Mouse (Mus musculus) heart, adult 2 months (tissue): ENCODE measurements around the gene Hmces. TPM values are rescaled to one million over a fixed set of nuclear protein-coding genes. Genes with fewer than 3 reads are reported as not detected.

Experiments
- DNase-seq, 2 experiments: peaks; one replicate each; pipeline ENCODE4 v3.0.0; 2021
- H3K27ac ChIP-seq: fragments of 200-600 bp; 2 replicates; pipeline ENCODE4 v1.8.1; 2022
- H3K27me3 ChIP-seq: fragments of 200-500 bp; 2 replicates; pipeline ENCODE4 v1.6.1; 2012; ENCODE audit warnings: mild to moderate bottlenecking, low read length, inconsistent platforms, mixed read lengths; ENCODE audit not compliant: control insufficient read depth, insufficient read depth
- H3K36me3 ChIP-seq: fragments of 200-500 bp; 2 replicates; pipeline ENCODE4 v1.6.1; 2012; ENCODE audit warnings: low read length, inconsistent platforms; ENCODE audit not compliant: control insufficient read depth, insufficient read depth
- H3K4me1 ChIP-seq: fragments of 200-500 bp; 2 replicates; pipeline ENCODE4 v1.6.1; 2011; ENCODE audit warnings: low read length; ENCODE audit not compliant: control insufficient read depth, insufficient read depth
- H3K4me3 ChIP-seq: fragments of 200-600 bp; 2 replicates; pipeline ENCODE4 v1.8.1; 2022
- H3K79me2 ChIP-seq: fragments of 200-500 bp; replicated peaks from 2 replicates; pipeline ENCODE4 v1.6.1; 2012; ENCODE audit warnings: mild to moderate bottlenecking, inconsistent platforms, low read length, moderate library complexity, mixed read lengths; ENCODE audit not compliant: control insufficient read depth, insufficient read depth
- H3K9ac ChIP-seq: fragments of 200-500 bp; 2 replicates; pipeline ENCODE4 v1.6.1; 2012; ENCODE audit warnings: low read depth, mild to moderate bottlenecking, control low read depth, inconsistent platforms, low read length, mixed read lengths
- CTCF ChIP-seq: fragments of 200-600 bp; IDR thresholded peaks from 2 replicates; pipeline ENCODE4 v1.8.1; 2022; ENCODE audit warnings: antibody characterized with exemption, mild to moderate bottlenecking, moderate library complexity
- EP300 ChIP-seq: fragments of 200-500 bp; IDR thresholded peaks from 2 replicates; pipeline ENCODE4 v1.6.1; 2011; ENCODE audit warnings: low read depth, low read length, control low read depth; ENCODE audit not compliant: insufficient read depth
- POLR2A ChIP-seq: fragments of 200-500 bp; IDR thresholded peaks from 2 replicates; pipeline ENCODE4 v1.6.1; 2011; ENCODE audit warnings: mild to moderate bottlenecking, low read depth, low read length, control low read depth; ENCODE audit not compliant: insufficient read depth
- WGBS: fragments of 180-500 bp; shearing (Covaris S2); methylation state at CpG from one replicate; pipeline ENCODE4 v1.1.7; 2018; 5-methylcytosine and 5-hydroxymethylcytosine counted together
- intact Hi-C: fragments of 180-260 bp; cut with DNase I; formaldehyde crosslinking; loops from one replicate; pipeline ENCODE4 v1.15.1; 2025
- long read RNA-seq: library from polyadenylated mRNA; stranded (forward); transcript quantifications from one replicate; pipeline ENCODE4 v2.0.0, GENCODE M21; 2021
- polyA plus RNA-seq: library from polyadenylated mRNA; depleted of rRNA; stranded (reverse); fragments of >200 nt; gene quantifications from 2 replicates; pipeline ENCODE4 v1.2.3, GENCODE M21; 2012; rRNA removed
- total RNA-seq, 2 experiments: library from RNA; stranded (reverse); gene quantifications; 2 replicates each; pipeline ENCODE4 v1.2.3; 2021

The Hmces gene
- total RNA-seq (1 to 10 TPM; 8.3 to 9.1 TPM), polyA plus RNA-seq (8.2 and 9.4 TPM in 2 replicates)
- long read RNA-seq, transcript Hmces-201 (7 exons, 1,464 nt): major isoform, 10 of 12 reads
- long read RNA-seq, partial matches to known transcripts: 0 of 12 reads
- long read RNA-seq, other reads (novel, unspliced or antisense): 0 of 12 reads

DNA sequence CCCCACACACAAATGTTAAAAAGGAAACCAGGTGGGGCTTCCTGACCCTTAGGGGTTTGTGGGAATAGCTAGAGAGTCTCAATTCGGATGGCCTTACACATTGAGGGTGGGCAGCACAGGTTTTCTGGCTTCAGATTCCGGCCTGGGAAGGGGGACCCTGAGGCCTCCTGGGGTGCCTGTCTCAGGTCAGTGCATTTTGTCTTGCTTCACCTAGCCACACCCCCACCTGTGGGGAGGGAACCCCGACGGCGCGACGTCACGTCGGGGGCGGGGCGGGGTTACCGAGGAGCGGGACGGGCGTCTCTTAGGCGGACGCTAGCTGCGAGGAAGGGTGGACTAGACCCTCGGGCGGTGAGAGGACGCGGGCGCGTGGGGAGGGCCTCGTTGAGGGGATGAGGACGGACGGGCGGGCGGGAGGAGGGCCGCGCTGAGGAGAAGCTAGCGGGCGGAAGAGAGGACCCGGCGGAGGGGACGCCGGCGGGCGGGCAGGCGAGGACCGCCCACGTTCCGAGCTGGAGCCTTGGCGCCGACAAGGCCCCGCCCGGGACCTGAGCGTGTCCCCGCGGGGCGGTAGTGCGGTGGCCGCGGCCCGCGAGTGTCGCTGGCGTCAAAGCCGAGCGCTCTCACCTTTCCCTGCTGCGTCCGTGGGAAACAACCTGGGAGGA lies at the start of gene Hmces:
Gene Hmces, plus strand, starts transcription at position 275 of the 665 bp plus-strand sequence.
- H3K4me3 ChIP-seq: peak within 1 kb of the TSS; percentile 82
- peaks cover 4% of the 10 kb centered on the region for H3K36me3 ChIP-seq
- H3K79me2 ChIP-seq: 0 out of 2 replicates have a peak, but pooled peaks cover 2% of the 10 kb centered on the region
- TF ChIP-seq POLR2A (peak; percentile 51; the same call in 1 of the 2 replicates), EP300 (no peak), CTCF (no peak)
- peak; percentile 83 to 85 for DNase-seq
- intact Hi-C loops: loop anchor here (2.0 to 5.0 kb wide), 3 partner anchors 25 to 194 kb away; partner anchors contain the start of gene Cnbp
- under 1% methylated on average over 58 of the region's 62 CpGs for WGBS
- H3K27ac ChIP-seq: peak within 1 kb of the TSS; percentile 86
- peak within 1 kb of the TSS; percentile 89 for H3K9ac ChIP-seq
- H3K4me1 ChIP-seq: peaks cover 5% of the 10 kb centered on the region
- H3K27me3 ChIP-seq: no peaks in the 10 kb centered on the region

- 81% methylated on average over 6 of the region's 6 CpGs for WGBS
- Histone ChIP-seq H3K27ac (no peak overlapping the region), H3K79me2 (no peaks in the 10 kb centered on the region), H3K4me3 (no peak overlapping the region), H3K4me1 (peaks cover 1% of the 10 kb centered on the region; the same call in 1 of the 2 replicates), H3K27me3 (no peaks in the 10 kb centered on the region), H3K36me3 (no peaks in the 10 kb centered on the region), H3K9ac (no peak overlapping the region)
- peak in 1 of 2 experiments; percentile 20 for DNase-seq
- intact Hi-C loops: no loop called here
- TF ChIP-seq EP300: no peak
- TF ChIP-seq POLR2A: no peak
- TF ChIP-seq CTCF: no peak
Observed at GRCm38 (mm10) chr6:87866211-87866610, 47.5 kb upstream of the Hmces start.

DNA sequence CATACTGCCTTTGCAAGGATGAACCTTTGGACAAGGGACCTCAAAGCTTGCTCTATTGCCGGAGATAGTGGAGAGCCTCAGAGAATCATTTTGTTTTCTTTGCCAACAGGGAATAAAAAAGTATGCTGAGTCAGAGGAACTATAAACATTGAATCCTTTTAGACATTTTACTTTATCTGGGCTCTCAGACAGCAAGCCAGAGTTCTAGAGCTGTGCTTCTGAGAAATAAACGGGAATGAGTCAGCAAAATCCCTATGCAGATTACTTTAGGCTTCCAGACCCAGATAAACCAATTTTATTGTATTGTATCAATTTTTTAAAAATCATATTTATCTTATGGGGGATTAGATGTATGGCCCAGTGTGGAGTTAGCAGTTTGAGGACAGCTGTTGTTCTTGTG lies 46.5 kb upstream of the Hmces start:
- 67% methylated on average over 2 of the region's 2 CpGs for WGBS
- TF ChIP-seq EP300: no peak
- no peak for TF ChIP-seq POLR2A
- TF ChIP-seq CTCF: no peak
- no peak overlapping the region for H3K4me3 ChIP-seq
- no peak overlapping the region for H3K9ac ChIP-seq
- no peak overlapping the region for H3K27ac ChIP-seq
- no peaks in the 10 kb centered on the region for H3K27me3 ChIP-seq
- no peak for DNase-seq
- intact Hi-C loops: no loop called here
- peaks cover 1% of the 10 kb centered on the region; the same call in 1 of the 2 replicates for H3K4me1 ChIP-seq
- no peaks in the 10 kb centered on the region for H3K36me3 ChIP-seq
- H3K79me2 ChIP-seq: no peaks in the 10 kb centered on the region

DNA sequence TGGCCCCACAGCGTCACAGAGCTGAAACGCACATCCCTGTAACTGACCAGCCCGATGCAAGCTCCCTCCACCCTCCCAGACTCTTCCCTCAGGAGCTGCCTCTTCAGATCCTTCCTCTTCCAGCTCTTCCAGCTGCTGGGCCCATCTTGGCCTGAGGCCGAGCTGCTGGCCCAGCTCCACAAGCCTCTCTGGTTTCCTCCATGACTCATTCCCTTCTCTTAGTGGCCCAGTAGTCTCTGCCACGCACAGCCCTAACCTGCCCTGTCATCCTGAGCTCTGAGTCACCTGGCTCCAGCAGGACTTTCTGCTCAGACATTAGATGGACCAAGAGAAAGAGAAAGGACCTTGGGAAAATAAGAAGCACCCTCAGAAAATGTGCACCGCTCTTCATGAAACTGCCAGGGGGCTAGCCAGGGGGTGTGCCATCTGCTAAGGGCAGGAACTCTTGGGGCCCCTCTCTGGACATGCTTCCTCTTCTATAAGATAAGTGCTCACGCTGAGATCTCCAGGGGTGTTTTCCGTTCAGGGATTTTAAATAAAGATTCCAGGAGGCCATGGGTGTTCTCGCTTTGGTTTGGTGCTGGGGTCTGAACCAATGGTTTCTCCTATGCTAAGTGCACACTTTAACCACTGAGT lies 44.7 kb upstream of the Hmces start:
- intact Hi-C loops: loop anchor here (1.0 kb wide), 1 partner anchor 17 kb away; no protein-coding TSS in a partner anchor
- TF ChIP-seq EP300 (no peak), CTCF (no peak), POLR2A (no peak)
- peaks cover 1% of the 10 kb centered on the region; the same call in 1 of the 2 replicates for H3K4me1 ChIP-seq
- peak; percentile 89 to 90 for DNase-seq
- no peak overlapping the region for H3K27ac ChIP-seq
- H3K27me3 ChIP-seq: no peaks in the 10 kb centered on the region
- no peak overlapping the region for H3K9ac ChIP-seq
- no peaks in the 10 kb centered on the region for H3K79me2 ChIP-seq
- no peaks in the 10 kb centered on the region for H3K36me3 ChIP-seq
- WGBS: 30% methylated on average over 9 of the region's 9 CpGs
- no peak overlapping the region for H3K4me3 ChIP-seq

- H3K4me3 ChIP-seq: no peak overlapping the region
- H3K79me2 ChIP-seq: no peaks in the 10 kb centered on the region
- TF ChIP-seq EP300: no peak
- no peak for TF ChIP-seq CTCF
- no peak for TF ChIP-seq POLR2A
- H3K27me3 ChIP-seq: no peaks in the 10 kb centered on the region
- no peak overlapping the region for H3K27ac ChIP-seq
- intact Hi-C loops: no loop called here
- H3K4me1 ChIP-seq: peaks cover 4% of the 10 kb centered on the region
- no peak overlapping the region for H3K9ac ChIP-seq
- no peaks in the 10 kb centered on the region for H3K36me3 ChIP-seq
- DNase-seq: no peak
- WGBS: 66% methylated on average over 1 of the region's 1 CpGs
Observed at GRCm38 (mm10) chr6:87870440-87870839, 43.3 kb upstream of the Hmces start.
